Mouse (Mus musculus): Measurements from ENCODE around the gene Ttc28.

GRCm38 (mm10) chr5:111050135-111050534 is 170.5 kb downstream of the Ttc28 start:
- TF ChIP-seq CTCF (IDR thresholded peaks at IDR 0.05 in 2 of 3, conservative IDR thresholded peaks at IDR 0.05 in 1 of 3; ENCODE audit: control insufficient read depth in 1 of 3, insufficient read depth in 1 of 3, low read depth in 2 of 3, low read length in 3 of 3, poor library complexity in 1 of 3, severe bottlenecking in 1 of 3) = no peak
- TF ChIP-seq POLR2A (IDR thresholded peaks at IDR 0.05; ENCODE audit: control insufficient read depth in 1 of 2, insufficient read depth in 1 of 2, low read depth in 1 of 2, low read length in 2 of 2, poor library complexity in 1 of 2) = no peak
- TF ChIP-seq KAT2A (conservative IDR thresholded peaks at IDR 0.05; ENCODE audit: low read depth, low read length) = no peak
- no peak for TF ChIP-seq TCF12 (IDR thresholded peaks at IDR 0.05; ENCODE audit: low read depth, low read length)
- no peak for TF ChIP-seq ZC3H11A (IDR thresholded peaks at IDR 0.05; ENCODE audit: low read depth, low read length)

Data from MEL (cell line).